Mouse (Mus musculus) telencephalon, adult 2 months (tissue): Measurements from ENCODE around the gene Ptpn14.

ENCODE experiments used
- DNase-seq: peaks from one replicate; pipeline ENCODE4 v3.0.0-alpha.2; 2011; ENCODE audit warnings: low read depth, low spot score

Ptpn14 gene

GRCm38 (mm10) chr1:189767910-189768309, 39.8 kb downstream of the Ptpn14 start:
- DNase-seq, result no peak

- DNase-seq, result no peak
Measured at GRCm38 (mm10) chr1:189770516-189770915, 42.4 kb downstream of the Ptpn14 start.

GRCm38 (mm10) chr1:189772707-189773106, 44.6 kb downstream of the Ptpn14 start:
- no peak for DNase-seq

GRCm38 (mm10) chr1:189774778-189775177, 46.7 kb downstream of the Ptpn14 start:
- no peak for DNase-seq

- DNase-seq, result no peak
Measured at GRCm38 (mm10) chr1:189777207-189777606, 49.1 kb downstream of the Ptpn14 start.

- DNase-seq, result no peak
Measured at GRCm38 (mm10) chr1:189778343-189778742, 50.3 kb downstream of the Ptpn14 start.

GRCm38 (mm10) chr1:189779226-189779625, 51.2 kb downstream of the Ptpn14 start:
- no peak for DNase-seq

- no peak for DNase-seq
Measured at GRCm38 (mm10) chr1:189781721-189782345, 53.8 kb downstream of the Ptpn14 start.

GRCm38 (mm10) chr1:189782709-189783108, 54.6 kb downstream of the Ptpn14 start:
- DNase-seq, result no peak

GRCm38 (mm10) chr1:189784503-189784902, 56.4 kb downstream of the Ptpn14 start:
- no peak for DNase-seq

- DNase-seq, result peak; percentile 64
Measured at GRCm38 (mm10) chr1:189786707-189787485, 58.8 kb downstream of the Ptpn14 start.

GRCm38 (mm10) chr1:189789545-189789944, 61.5 kb downstream of the Ptpn14 start:
- DNase-seq, result no peak

GRCm38 (mm10) chr1:189790666-189791065, 62.6 kb downstream of the Ptpn14 start:
- no peak for DNase-seq

- DNase-seq, result no peak
Measured at GRCm38 (mm10) chr1:189791534-189792217, 63.6 kb downstream of the Ptpn14 start.

GRCm38 (mm10) chr1:189792560-189793195, 64.6 kb downstream of the Ptpn14 start:
- DNase-seq, result no peak

- no peak for DNase-seq
Measured at GRCm38 (mm10) chr1:189798949-189799348, 70.9 kb downstream of the Ptpn14 start.

GRCm38 (mm10) chr1:189800211-189800961, 72.3 kb downstream of the Ptpn14 start:
- peak; percentile 71 for DNase-seq

- DNase-seq, result no peak
Measured at GRCm38 (mm10) chr1:189801303-189801702, 73.2 kb downstream of the Ptpn14 start.

GRCm38 (mm10) chr1:189802575-189802974, 74.5 kb downstream of the Ptpn14 start:
- DNase-seq, result no peak

- DNase-seq, result no peak
Measured at GRCm38 (mm10) chr1:189803742-189804141, 75.7 kb downstream of the Ptpn14 start.
